Mouse (Mus musculus) heart, embryonic 12.5 days (tissue): Measurements from ENCODE around the gene Rbm48. TPM values are rescaled to one million over a fixed set of nuclear protein-coding genes. Genes with fewer than 3 reads are reported as not detected.
A peak's percentile ranks its signal among the peaks of the same experiment; 100 is the strongest.

ENCODE experiments used
- ATAC-seq: fragments of 200-750 bp; cut with Nextera tagmentation; 2 replicates; pipeline ENCODE4 v1.8.0; 2017; ENCODE audit warnings: moderate TSS enrichment, moderate library complexity; ENCODE audit not compliant: insufficient number of reproducible peaks, low FRiP score
- H3K27ac ChIP-seq: fragments of 300-500 bp; sonication (generic); 2 replicates; pipeline ENCODE4 v1.5.1; 2016; ENCODE audit warnings: mild to moderate bottlenecking, moderate library complexity; ENCODE audit not compliant: poor library complexity, severe bottlenecking
- H3K27me3 ChIP-seq: fragments of 300-500 bp; sonication (generic); replicated peaks from 2 replicates; pipeline ENCODE4 v1.6.1; 2016; ENCODE audit warnings: mild to moderate bottlenecking, moderate library complexity
- H3K36me3 ChIP-seq: fragments of 300-500 bp; sonication (generic); 2 replicates; pipeline ENCODE4 v1.6.1; 2016; ENCODE audit warnings: mild to moderate bottlenecking, moderate library complexity
- H3K4me1 ChIP-seq: fragments of 300-500 bp; sonication (generic); replicated peaks from 2 replicates; pipeline ENCODE4 v1.6.1; 2016; ENCODE audit warnings: mild to moderate bottlenecking
- H3K4me2 ChIP-seq: fragments of 300-500 bp; sonication (generic); 2 replicates; pipeline ENCODE4 v1.6.1; 2016; ENCODE audit warnings: mild to moderate bottlenecking, moderate library complexity
- H3K4me3 ChIP-seq: fragments of 300-500 bp; sonication (generic); 2 replicates; pipeline ENCODE4 v1.5.1; 2016; ENCODE audit warnings: mild to moderate bottlenecking
- H3K9ac ChIP-seq: fragments of 300-500 bp; sonication (generic); 2 replicates; pipeline ENCODE4 v1.6.1; 2016; ENCODE audit warnings: mild to moderate bottlenecking, moderate library complexity
- H3K9me3 ChIP-seq: fragments of 300-500 bp; sonication (generic); replicated peaks from 2 replicates; pipeline ENCODE4 v1.6.1; 2016; ENCODE audit warnings: mild to moderate bottlenecking, moderate library complexity
- WGBS: fragments of 180-500 bp; shearing (Covaris S2); methylation state at CpG from one replicate; pipeline ENCODE4 v1.1.7; 2016; 5-methylcytosine and 5-hydroxymethylcytosine counted together
- polyA plus RNA-seq: library from polyadenylated mRNA; unstranded; fragments of >200 nt; fragmentation: Nextera tagmentation; extraction: Ambion mirVana; gene quantifications from 2 replicates; pipeline ENCODE4 v1.2.1, GENCODE M21; 2016

Gene Rbm48
- polyA plus RNA-seq, 1 experiment from 2014 or later: 9.6 TPM

DNA sequence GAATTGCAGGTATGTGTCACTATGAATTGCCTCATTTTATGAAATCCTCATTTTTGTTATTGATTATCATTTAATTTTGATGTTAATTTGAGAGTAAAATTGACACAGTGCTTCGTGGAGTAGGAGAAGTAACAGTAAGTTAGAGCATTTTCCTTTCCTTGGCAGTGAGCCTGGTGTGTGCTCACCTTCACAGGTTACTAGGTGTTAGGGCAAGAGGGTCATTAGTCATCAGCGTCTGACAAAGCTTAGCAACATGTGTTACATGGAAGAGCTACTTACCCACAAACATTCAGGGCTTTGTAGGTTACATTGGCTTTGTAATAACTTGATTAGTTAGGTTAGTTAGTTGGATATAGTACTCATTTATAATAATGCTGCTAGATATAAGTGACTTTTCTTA, 42.2 kb downstream of the Rbm48 start:
- WGBS: 89% methylated on average over 2 of the region's 2 CpGs
- Histone ChIP-seq H3K9me3 (no peaks in the 10 kb centered on the region), H3K4me3 (no peak overlapping the region), H3K36me3 (peaks cover 31% of the 10 kb centered on the region), H3K27ac (no peak overlapping the region), H3K27me3 (no peaks in the 10 kb centered on the region), H3K4me2 (no peak overlapping the region), H3K9ac (no peak overlapping the region), H3K4me1 (no peaks in the 10 kb centered on the region)
- no peak for ATAC-seq

DNA sequence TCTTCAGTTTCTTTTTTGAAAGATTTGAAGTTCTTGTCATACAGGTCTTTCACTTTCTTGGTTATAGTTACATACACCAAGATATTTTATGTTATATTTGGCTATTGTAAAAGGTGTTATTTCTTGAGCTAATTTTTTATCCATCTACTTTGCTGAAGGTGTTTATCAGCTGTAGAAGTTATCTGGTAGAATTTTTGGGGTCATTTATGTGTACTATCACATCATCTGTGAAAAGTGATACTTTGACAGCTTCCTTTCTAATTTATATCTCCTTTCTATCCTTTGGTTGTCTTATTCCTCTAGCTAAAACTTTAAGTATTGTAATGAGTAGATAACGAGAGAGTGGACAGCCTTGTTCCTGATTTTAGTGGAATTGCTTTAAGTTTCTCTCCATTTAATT, 44.9 kb downstream of the Rbm48 start:
- Histone ChIP-seq H3K4me1 (no peaks in the 10 kb centered on the region), H3K9me3 (no peaks in the 10 kb centered on the region), H3K4me2 (no peak overlapping the region), H3K36me3 (peaks cover 22% of the 10 kb centered on the region), H3K27me3 (no peaks in the 10 kb centered on the region), H3K9ac (no peak overlapping the region), H3K27ac (no peak overlapping the region), H3K4me3 (no peak overlapping the region)
- whole genome bisulfite sequencing: 89% methylated on average over 1 of the region's 1 CpGs
- no peak for ATAC-seq

DNA sequence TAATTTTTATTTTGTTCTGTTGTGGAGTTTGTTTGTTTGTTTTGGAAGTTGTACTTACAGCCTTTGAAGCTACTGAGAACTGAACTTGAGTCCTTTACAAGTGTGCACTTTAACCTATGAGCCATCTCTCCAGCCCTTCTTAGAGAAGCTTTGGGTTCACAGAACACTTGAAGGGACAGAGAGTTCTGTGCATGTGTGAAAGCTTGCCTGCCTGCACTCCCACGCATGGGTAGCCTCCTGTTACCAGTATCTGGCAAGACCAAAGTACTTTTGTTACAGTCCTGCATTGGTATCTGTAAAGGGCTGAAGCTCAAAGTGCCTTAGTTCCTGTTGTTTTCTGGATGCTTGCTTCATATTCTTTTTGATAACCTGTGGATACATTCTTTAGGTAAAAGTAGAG, 50.2 kb downstream of the Rbm48 start:
- no peak overlapping the region for H3K4me3 ChIP-seq
- H3K9ac ChIP-seq: no peak overlapping the region
- H3K27me3 ChIP-seq: no peaks in the 10 kb centered on the region
- H3K27ac ChIP-seq: no peak overlapping the region
- H3K4me2 ChIP-seq: no peak overlapping the region
- H3K4me1 ChIP-seq: peaks cover 15% of the 10 kb centered on the region
- 69% methylated on average over 1 of the region's 1 CpGs for WGBS
- H3K9me3 ChIP-seq: no peaks in the 10 kb centered on the region
- peaks cover 9% of the 10 kb centered on the region for H3K36me3 ChIP-seq
- ATAC-seq: no peak

DNA sequence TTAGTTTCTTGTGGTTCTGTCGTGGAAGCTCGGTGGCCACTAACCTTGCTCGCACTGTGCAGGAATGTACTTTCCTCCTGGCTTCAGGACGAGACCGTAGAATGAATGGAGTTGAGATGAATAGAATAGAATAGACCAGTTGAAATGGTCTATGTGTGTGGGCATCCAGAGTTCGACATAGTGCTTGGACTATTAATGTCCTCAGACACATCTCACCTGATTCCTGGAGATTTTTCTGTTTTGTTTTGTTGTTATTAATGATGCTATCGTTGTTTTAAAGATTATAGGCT, 52.0 kb downstream of the Rbm48 start:
- peaks cover 9% of the 10 kb centered on the region for H3K36me3 ChIP-seq
- no peaks in the 10 kb centered on the region for H3K27me3 ChIP-seq
- 13% methylated on average over 7 of the region's 7 CpGs for whole genome bisulfite sequencing
- peak overlapping the region; percentile 98 for H3K4me3 ChIP-seq
- no peaks in the 10 kb centered on the region for H3K9me3 ChIP-seq
- peak; percentile 34; the same call in 1 of the 2 replicates for ATAC-seq
- H3K9ac ChIP-seq: peak overlapping the region; percentile 93
- peaks cover 15% of the 10 kb centered on the region for H3K4me1 ChIP-seq
- peak overlapping the region; percentile 90; the same call in 1 of the 2 replicates for H3K27ac ChIP-seq
- H3K4me2 ChIP-seq: peak overlapping the region; percentile 78

DNA sequence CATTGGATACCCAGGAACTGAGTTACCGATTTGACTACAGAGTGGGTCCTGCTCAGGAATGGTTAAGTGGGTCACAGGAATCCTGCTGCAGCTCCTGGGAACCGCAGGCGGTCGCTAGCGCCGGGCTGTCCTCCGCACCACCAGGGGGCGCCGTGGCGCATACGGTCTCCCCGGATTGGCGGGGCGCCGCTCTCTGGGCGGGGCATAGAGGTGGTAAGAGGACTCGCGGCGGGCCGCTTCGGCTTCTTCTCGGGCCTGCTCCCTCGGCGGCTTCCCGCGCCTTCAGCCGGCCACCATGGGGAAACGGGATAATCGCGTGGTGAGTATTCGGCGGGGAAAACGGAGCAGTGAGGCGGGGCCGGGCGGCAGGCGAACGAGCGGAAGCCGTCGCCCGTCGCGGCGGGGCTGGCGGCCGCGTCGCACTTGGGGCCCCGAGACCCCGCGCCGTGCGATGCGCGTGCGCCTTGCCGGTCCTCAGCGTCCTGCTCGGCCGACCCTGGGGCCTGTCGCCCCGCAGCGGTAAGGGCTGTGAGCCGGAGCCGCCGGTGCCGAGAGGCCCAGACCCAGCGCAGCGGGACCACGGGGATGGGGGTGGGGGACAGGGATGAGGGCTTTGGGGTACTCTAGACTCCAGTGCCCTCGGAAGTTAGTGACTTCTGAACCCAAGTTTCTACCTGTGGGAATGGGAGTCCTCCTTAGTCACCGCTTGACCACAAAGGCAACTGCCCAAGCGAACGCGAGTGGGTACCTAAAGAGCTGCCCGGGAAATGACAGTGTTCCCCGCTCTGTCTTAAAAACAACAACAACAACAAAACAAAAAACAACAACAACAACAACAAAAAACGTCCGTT, 52.5 kb downstream of the Rbm48 start, which contains the start of gene Fam133b:
Fam133b (plus strand) TSS at position 205 of the 851 bp plus-strand sequence.
- Histone ChIP-seq H3K27me3 (no peaks in the 10 kb centered on the region), H3K4me2 (peak within 1 kb of the TSS; percentile 78), H3K36me3 (peaks cover 9% of the 10 kb centered on the region), H3K9ac (peak within 1 kb of the TSS; percentile 93), H3K27ac (peak within 1 kb of the TSS; percentile 90), H3K4me3 (peak within 1 kb of the TSS; percentile 98), H3K9me3 (no peaks in the 10 kb centered on the region), H3K4me1 (peaks cover 15% of the 10 kb centered on the region)
- ATAC-seq: peak; percentile 93
- under 1% methylated on average over 75 of the region's 80 CpGs for WGBS

DNA sequence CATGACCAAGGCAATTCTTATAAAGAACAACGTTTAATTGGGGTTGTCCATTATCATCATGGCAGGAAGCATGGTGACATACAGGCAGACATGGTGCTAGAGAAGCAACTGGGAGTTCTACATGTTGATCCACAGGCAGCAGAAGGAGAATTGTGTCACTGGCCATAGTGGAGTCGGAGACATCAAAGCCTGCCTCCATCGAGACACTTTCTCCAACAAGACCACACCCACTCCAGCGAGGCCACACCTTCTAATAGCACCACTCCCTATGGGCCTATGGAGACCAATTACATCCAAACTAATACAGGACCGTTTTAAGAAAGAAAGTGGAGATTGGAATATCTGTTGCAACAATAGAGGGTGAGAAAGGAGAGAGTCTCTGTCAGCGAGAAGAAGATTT, 54.5 kb downstream of the Rbm48 start:
- no peak for ATAC-seq
- Histone ChIP-seq H3K4me1 (peaks cover 15% of the 10 kb centered on the region), H3K9me3 (no peaks in the 10 kb centered on the region), H3K36me3 (peaks cover 4% of the 10 kb centered on the region), H3K4me2 (no peak overlapping the region), H3K9ac (no peak overlapping the region), H3K4me3 (no peak overlapping the region), H3K27ac (no peak overlapping the region), H3K27me3 (no peaks in the 10 kb centered on the region)
- whole genome bisulfite sequencing: 76% methylated on average over 6 of the region's 6 CpGs

DNA sequence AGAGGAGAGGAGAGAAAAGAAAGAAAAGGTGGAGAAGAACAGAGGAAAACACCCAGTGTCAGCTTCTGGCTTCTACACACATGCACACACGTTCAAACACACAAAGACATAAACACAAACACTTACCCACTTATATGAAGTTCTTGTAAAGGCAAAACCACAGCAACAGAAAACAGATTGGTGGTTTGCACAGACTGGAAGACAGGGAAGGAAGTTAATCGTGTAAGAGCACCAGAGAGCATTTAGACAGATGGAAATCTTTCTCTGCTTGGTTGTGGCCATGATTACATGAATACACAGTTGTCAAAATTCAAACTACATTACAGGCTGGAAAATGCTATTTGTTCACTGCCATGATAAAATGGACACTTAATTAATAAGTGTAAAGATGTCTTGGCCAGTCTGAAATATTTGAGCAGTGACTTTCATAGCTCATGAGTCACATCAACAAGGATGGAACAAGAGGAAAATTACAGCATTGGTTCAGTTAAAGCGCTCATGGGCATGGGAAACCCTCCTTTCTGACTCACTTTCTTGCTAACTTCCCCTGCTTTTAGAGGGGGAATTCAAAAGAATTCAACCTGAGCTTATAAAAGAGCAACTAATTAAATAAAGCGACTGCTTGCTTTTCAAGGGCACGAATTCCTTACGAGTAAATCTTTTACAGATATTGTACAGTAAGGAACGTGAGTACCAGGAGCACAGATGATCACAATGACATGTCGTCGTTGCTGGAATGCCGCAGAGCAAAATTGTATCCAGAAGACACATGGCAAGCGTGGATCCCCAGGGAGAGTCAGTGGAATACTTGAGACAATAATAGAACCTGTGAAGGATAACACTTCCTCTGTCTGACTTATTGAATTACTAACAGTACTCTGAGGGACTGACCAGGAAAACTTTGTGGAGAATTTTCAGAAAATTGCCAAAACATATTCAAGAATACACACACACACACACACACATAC, 57.6 kb downstream of the Rbm48 start:
- Histone ChIP-seq H3K27me3 (no peaks in the 10 kb centered on the region), H3K9ac (no peak overlapping the region), H3K4me2 (no peak overlapping the region), H3K36me3 (no peaks in the 10 kb centered on the region), H3K4me1 (peaks cover 2% of the 10 kb centered on the region), H3K9me3 (no peaks in the 10 kb centered on the region), H3K27ac (no peak overlapping the region), H3K4me3 (no peak overlapping the region)
- ATAC-seq: no peak
- WGBS: 59% methylated on average over 11 of the region's 11 CpGs

DNA sequence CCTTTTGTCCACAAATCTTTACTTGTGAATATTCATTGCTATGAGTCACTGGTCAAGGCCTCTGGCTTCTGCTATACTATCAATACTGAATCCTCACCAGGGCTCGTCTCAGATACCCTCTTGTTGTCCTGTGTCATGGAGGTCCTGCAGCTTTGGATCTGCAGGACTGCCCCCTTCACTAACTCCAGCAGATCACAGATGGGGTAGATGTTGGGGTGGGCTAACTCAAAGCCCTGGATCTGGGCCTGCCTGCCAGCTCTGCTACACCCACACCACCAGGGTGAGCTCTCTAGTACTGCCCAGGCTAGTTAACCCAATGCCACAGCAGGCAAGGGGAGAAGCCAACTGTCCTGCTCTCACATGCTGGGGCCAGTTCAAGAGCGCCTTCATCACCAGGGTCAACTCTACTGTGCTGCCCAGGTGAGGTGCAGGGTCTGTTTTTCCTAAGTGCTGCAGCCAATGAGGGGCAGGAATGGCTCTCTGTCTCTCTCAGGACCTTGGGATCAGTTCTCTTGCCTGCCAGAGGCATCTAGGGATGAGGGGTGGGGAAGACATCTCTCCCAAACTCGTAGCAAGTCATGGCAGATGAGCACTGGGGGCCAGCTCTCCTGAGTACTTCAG, 59.7 kb downstream of the Rbm48 start:
- Histone ChIP-seq H3K4me1 (no peaks in the 10 kb centered on the region), H3K27ac (no peak overlapping the region), H3K9me3 (no peaks in the 10 kb centered on the region), H3K27me3 (no peaks in the 10 kb centered on the region), H3K4me2 (no peak overlapping the region), H3K9ac (no peak overlapping the region), H3K4me3 (no peak overlapping the region), H3K36me3 (no peaks in the 10 kb centered on the region)
- 62% methylated on average over 3 of the region's 3 CpGs for WGBS
- no peak for ATAC-seq

Other genes with a start within 250 kb of the Rbm48 start
- gene Fam133b, start 52.8 kb downstream of the Rbm48 start, polyA plus RNA-seq: 17.9 and 21.3 TPM in 2 replicates
- 1.9 and 2.6 TPM in 2 replicates for gene 1700109H08Rik, start 25.0 kb downstream of the Rbm48 start, polyA plus RNA-seq
- gene Pex1, start 519 bp downstream of the Rbm48 start, polyA plus RNA-seq: 12.9 and 16.9 TPM in 2 replicates
- gene Tmbim7, start 54.6 kb upstream of the Rbm48 start, polyA plus RNA-seq: not detected in 2 replicates
- gene Gatad1, start 60.6 kb upstream of the Rbm48 start, polyA plus RNA-seq: 67.7 and 69.3 TPM in 2 replicates
- 11.0 and 12.5 TPM in 2 replicates for gene Ankib1, start 206.3 kb upstream of the Rbm48 start, polyA plus RNA-seq
- 45.5 and 45.7 TPM in 2 replicates for gene Krit1, start 206.6 kb upstream of the Rbm48 start, polyA plus RNA-seq
- gene Lrrd1, start 248.6 kb upstream of the Rbm48 start, polyA plus RNA-seq: 0.13 and 0.40 TPM in 2 replicates